Mouse (Mus musculus) ES-Bruce4 (cell line): ENCODE data around the gene Mylk.

Experiments
- CTCF ChIP-seq: IDR thresholded peaks from one replicate; pipeline ENCODE4 v1.8.1; 2011; ENCODE audit warnings: low read depth, low read length
- EP300 ChIP-seq: IDR thresholded peaks from 2 replicates; pipeline ENCODE4 v1.6.1; 2011; ENCODE audit warnings: low read depth, low read length; ENCODE audit not compliant: insufficient read depth

DNA sequence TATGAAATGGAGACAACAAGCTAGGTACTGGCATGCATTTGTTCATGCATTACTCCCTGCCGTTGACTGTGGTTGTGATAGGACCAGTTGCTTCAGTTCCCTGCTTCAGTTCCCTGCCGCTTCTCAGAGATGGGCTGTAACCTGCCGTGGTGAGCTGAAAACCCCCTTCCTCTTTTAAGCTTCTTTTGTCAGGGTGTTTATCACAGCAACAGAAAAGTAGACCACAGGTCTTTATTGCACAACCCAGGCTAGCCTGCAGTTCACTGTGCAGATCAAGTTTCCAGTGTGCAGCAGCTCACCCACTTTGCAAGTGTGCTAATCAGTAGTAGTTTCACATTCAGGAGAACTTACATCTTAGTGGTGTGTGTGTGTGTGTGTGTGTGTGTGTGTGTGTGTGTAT lies 8.0 kb downstream of the Mylk start:
- TF ChIP-seq EP300 (no peak), CTCF (no peak)
